Mouse (Mus musculus): Measurements from ENCODE around the gene Ipo13.

GRCm38 (mm10) chr4:117890031-117890430 lies 24.8 kb downstream of the Ipo13 start:
- TF ChIP-seq CTCF (conservative IDR thresholded peaks at IDR 0.05; ENCODE audit: low read length) (no peak), NANOG (IDR thresholded peaks at IDR 0.05; ENCODE audit: borderline replicate concordance, low read length) (no peak), POU5F1 (IDR thresholded peaks at IDR 0.05; ENCODE audit: borderline replicate concordance, low read length) (no peak)

All from E14TG2a.4 (cell line).